Mouse (Mus musculus): ENCODE results near the gene Ptch1.

Gene Ptch1

GRCm38 (mm10) chr13:63573256-63573835 is at the start of gene Ptch1:
Ptch1 (minus strand) TSS chr13:63573598.
- peak; percentile 34 for DNase-seq

- no peak for DNase-seq
These were observed 47.9 kb upstream of the Ptch1 start for GRCm38 (mm10) chr13:63621301-63621700.

- DNase-seq = no peak
These were observed 39.8 kb upstream of the Ptch1 start for GRCm38 (mm10) chr13:63613201-63613600.

GRCm38 (mm10) chr13:63609734-63610133 is 36.3 kb upstream of the Ptch1 start:
- DNase-seq = no peak

GRCm38 (mm10) chr13:63597593-63597992 is 24.2 kb upstream of the Ptch1 start:
- no peak for DNase-seq

- DNase-seq = no peak
These were observed 22.5 kb upstream of the Ptch1 start for GRCm38 (mm10) chr13:63595869-63596268.

GRCm38 (mm10) chr13:63593469-63594050 is 20.2 kb upstream of the Ptch1 start:
- peak; percentile 40 for DNase-seq

GRCm38 (mm10) chr13:63592755-63593154 is 19.4 kb upstream of the Ptch1 start:
- no peak for DNase-seq

- DNase-seq = no peak
These were observed 1.2 kb upstream of the Ptch1 start for GRCm38 (mm10) chr13:63574601-63575000.

- DNase-seq = peak; percentile 27
These were observed 744 bp downstream of the Ptch1 start for GRCm38 (mm10) chr13:63572453-63573255.

GRCm38 (mm10) chr13:63572111-63572452 is 1.3 kb downstream of the Ptch1 start:
- no peak for DNase-seq

- DNase-seq = no peak
These were observed 2.9 kb downstream of the Ptch1 start for GRCm38 (mm10) chr13:63570456-63570855.

- DNase-seq = no peak
These were observed 4.0 kb downstream of the Ptch1 start for GRCm38 (mm10) chr13:63569396-63569756.

- DNase-seq = no peak
These were observed 4.5 kb downstream of the Ptch1 start for GRCm38 (mm10) chr13:63568741-63569395.

GRCm38 (mm10) chr13:63568306-63568705 is 5.1 kb downstream of the Ptch1 start:
- DNase-seq = no peak

GRCm38 (mm10) chr13:63567677-63568293 is 5.6 kb downstream of the Ptch1 start:
- peak; percentile 97 for DNase-seq

- DNase-seq = peak; percentile 83
These were observed 7.1 kb downstream of the Ptch1 start for GRCm38 (mm10) chr13:63566018-63567015.

GRCm38 (mm10) chr13:63565320-63566017 is 7.9 kb downstream of the Ptch1 start:
- DNase-seq = peak; percentile 73

GRCm38 (mm10) chr13:63564626-63565319 is 8.6 kb downstream of the Ptch1 start:
- DNase-seq = peak; percentile 88

- DNase-seq = peak; percentile 63
These were observed 9.4 kb downstream of the Ptch1 start for GRCm38 (mm10) chr13:63563781-63564625.
